In the genomic region with DNA sequence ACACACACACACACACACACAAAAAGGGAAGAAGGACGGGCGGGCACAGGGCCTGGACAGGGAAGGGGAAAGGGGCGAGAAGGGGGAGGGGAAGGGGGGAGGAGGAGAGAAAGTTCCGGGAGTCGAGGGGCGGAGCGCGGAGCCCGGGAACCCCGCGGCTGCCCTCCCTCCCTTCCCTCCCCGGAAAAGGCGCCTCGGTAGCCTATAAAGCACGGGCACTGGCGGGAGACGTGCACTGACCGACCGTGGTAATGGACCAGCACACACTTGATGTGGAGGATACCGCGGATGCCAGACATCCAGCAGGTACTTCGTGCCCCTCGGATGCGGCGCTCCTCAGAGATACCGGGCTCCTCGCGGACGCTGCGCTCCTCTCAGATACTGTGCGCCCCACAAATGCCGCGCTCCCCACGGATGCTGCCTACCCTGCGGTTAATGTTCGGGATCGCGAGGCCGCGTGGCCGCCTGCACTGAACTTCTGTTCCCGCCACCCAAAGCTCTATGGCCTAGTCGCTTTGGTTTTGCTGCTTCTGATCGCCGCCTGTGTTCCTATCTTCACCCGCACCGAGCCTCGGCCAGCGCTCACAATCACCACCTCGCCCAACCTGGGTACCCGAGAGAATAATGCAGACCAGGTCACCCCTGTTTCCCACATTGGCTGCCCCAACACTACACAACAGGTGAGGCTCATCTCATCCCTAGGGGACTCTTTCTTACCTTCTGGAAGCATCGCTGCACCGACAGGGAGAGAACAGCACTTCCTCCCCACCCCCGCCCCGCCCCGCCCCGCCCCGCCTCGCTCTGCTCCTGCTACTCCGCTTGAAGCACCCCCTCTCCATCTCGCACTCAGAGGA, we compare ENCODE assay signal across 8 mouse cellular contexts. TPM values are rescaled to one million over a fixed set of nuclear protein-coding genes. Genes with fewer than 3 reads are reported as not detected.
DNase-seq lines count a peak whose midpoint lies in the region; ATAC-seq and TF ChIP-seq lines count a peak whose summit lies in the region.

A gene (plus strand): TSS at position 145 of the 854 bp plus-strand sequence.

- H3K9ac ChIP-seq in CH12.LX (ENCODE audit: insufficient read depth, low read depth), result peak within 1 kb of the TSS; percentile 99
- peak within 1 kb of the TSS; percentile 67 for H3K9ac ChIP-seq in kidney, postnatal 0 days (ENCODE audit: low read depth, low read length)

- in situ Hi-C loops in CH12.LX (cut with MboI; ENCODE audit: low pct_ligation_motif_present, low pct_unique_long_range_greater_than_20kb, low sequenced_read_pairs), result no loop called here

- H3K27me3 ChIP-seq in erythroblast, embryonic 14.5 days (ENCODE audit: control insufficient read depth), result peaks cover 38% of the 10 kb centered on the region
- H3K27me3 ChIP-seq in CH12.LX (replicated peaks), result no peaks in the 10 kb centered on the region
- no peaks in the 10 kb centered on the region for H3K27me3 ChIP-seq in kidney, postnatal 0 days (ENCODE audit: insufficient read depth, low read length)
- no peaks in the 10 kb centered on the region for H3K27me3 ChIP-seq in splenic B cell, adult 2 months (ENCODE audit: control insufficient read depth, insufficient read depth, low read length, poor library complexity, severe bottlenecking)

- H3K27ac ChIP-seq in CH12.LX (ENCODE audit: insufficient read depth, low read depth) (peak within 1 kb of the TSS; percentile 94), macrophage (peak within 1 kb of the TSS; percentile 88)
- H3K27ac ChIP-seq in kidney, postnatal 0 days, result peak within 1 kb of the TSS; percentile 65

- H3K4me3 ChIP-seq in erythroblast, embryonic 14.5 days (replicated peaks), result peak within 1 kb of the TSS; percentile 47
- H3K4me3 ChIP-seq in CH12.LX (replicated peaks in 1 of 3; ENCODE audit: low read depth in 2 of 3, low read length in 2 of 3, poor library complexity in 1 of 3) (peak within 1 kb of the TSS; percentile 61 to 89 (median 83)), macrophage (ENCODE audit: inconsistent target) (peak within 1 kb of the TSS; percentile 87)
- peak within 1 kb of the TSS; percentile 65 for H3K4me3 ChIP-seq in kidney, postnatal 0 days (replicated peaks; ENCODE audit: low read depth, low read length)

- DNase-seq in CH12.LX (ENCODE audit: extremely low read depth), result peak; percentile 83
- DNase-seq in cerebellum, postnatal 10 days, result peak; percentile 67 to 75
- DNase-seq in kidney, postnatal 0 days (ENCODE audit: low spot score), result peak; percentile 70
- peak; percentile 37 for DNase-seq in splenic B cell, adult 2 months (ENCODE audit: low read depth, low spot score)

- no peaks in the 10 kb centered on the region for H3K36me3 ChIP-seq in erythroblast, embryonic 14.5 days (ENCODE audit: control insufficient read depth)
- H3K36me3 ChIP-seq in CH12.LX (replicated peaks in 1 of 2; ENCODE audit: control insufficient read depth in 1 of 2, insufficient read depth in 1 of 2, low read length in 1 of 2) (peaks cover 28 to 40% of the 10 kb centered on the region in 2 experiments), macrophage (ENCODE audit: inconsistent target) (no peaks in the 10 kb centered on the region)
- H3K36me3 ChIP-seq in kidney, postnatal 0 days (ENCODE audit: insufficient read depth, low read length), result no peaks in the 10 kb centered on the region
- H3K36me3 ChIP-seq in splenic B cell, adult 2 months (ENCODE audit: control insufficient read depth, insufficient read depth, low read length, poor library complexity, severe bottlenecking), result no peaks in the 10 kb centered on the region

- no peak for TF ChIP-seq CTCF in CH12.LX (conservative IDR thresholded peaks at IDR 0.05 in 1 of 2, IDR thresholded peaks at IDR 0.05 in 1 of 2; ENCODE audit: low read depth in 2 of 2, low read length in 2 of 2)
- no peak for TF ChIP-seq CTCF in kidney, postnatal 0 days (IDR thresholded peaks at IDR 0.05; ENCODE audit: low read depth)

- TF ChIP-seq EP300 in CH12.LX (IDR thresholded peaks at IDR 0.05; ENCODE audit: low read length), result no peak

- peak; percentile 100 for TF ChIP-seq POLR2A in CH12.LX (IDR thresholded peaks at IDR 0.05; ENCODE audit: low read depth, low read length)

- H3K4me1 ChIP-seq in erythroblast, embryonic 14.5 days (ENCODE audit: control insufficient read depth), result peaks cover 5% of the 10 kb centered on the region
- H3K4me1 ChIP-seq in CH12.LX (ENCODE audit: control insufficient read depth in 1 of 2, insufficient read depth in 2 of 2), result peaks cover 13 to 50% of the 10 kb centered on the region in 2 experiments
- peaks cover 9% of the 10 kb centered on the region for H3K4me1 ChIP-seq in kidney, postnatal 0 days (replicated peaks; ENCODE audit: insufficient read depth, low read length)

- H3K9me3 ChIP-seq in erythroblast, embryonic 14.5 days (ENCODE audit: control insufficient read depth, low read length), result no peaks in the 10 kb centered on the region
- H3K9me3 ChIP-seq in CH12.LX (replicated peaks; ENCODE audit: low read length), result no peaks in the 10 kb centered on the region
- no peaks in the 10 kb centered on the region for H3K9me3 ChIP-seq in kidney, postnatal 0 days (replicated peaks; ENCODE audit: low read length)

- H3K79me2 ChIP-seq in CH12.LX (replicated peaks; ENCODE audit: control insufficient read depth, extremely low read depth, insufficient read depth, poor library complexity, severe bottlenecking) (peaks cover 37% of the 10 kb centered on the region), macrophage (ENCODE audit: inconsistent target) (peaks cover 28% of the 10 kb centered on the region)

- peak within 1 kb of the TSS; percentile 84 for H3K4me2 ChIP-seq in CH12.LX (ENCODE audit: insufficient read depth, low read depth, poor library complexity, severe bottlenecking)
- H3K4me2 ChIP-seq in kidney, postnatal 0 days (ENCODE audit: low read length), result peak within 1 kb of the TSS; percentile 70

- dilution Hi-C loops in CH12.LX (cut with MboI; ENCODE audit: extremely low pct_ligation_motif_present, extremely low pct_unique_long_range_greater_than_20kb, low sequenced_read_pairs), result no loop called here

- no peak for ATAC-seq in erythroblast, adult 5-6 weeks (replicated peaks; ENCODE audit: low FRiP score, poor library complexity, severe bottlenecking)
- ATAC-seq in granulocyte monocyte progenitor cell, adult 5-6 weeks (replicated peaks; ENCODE audit: poor library complexity, severe bottlenecking), result peak; percentile 45
- ATAC-seq in kidney, postnatal 0 days (replicated peaks; ENCODE audit: low FRiP score, low read depth), result peak; percentile 71

- no peak for TF ChIP-seq RAD21 in CH12.LX (IDR thresholded peaks at IDR 0.05; ENCODE audit: low read depth, low read length)

- WGBS in kidney, postnatal 0 days, result under 1% methylated on average over 58 of the region's 61 CpGs
- WGBS in macrophage (ENCODE audit: missing documents), result 1% methylated on average over 49 of the region's 61 CpGs

TF ChIP-seq in CH12.LX, 34 proteins besides CTCF, POLR2A, EP300 and RAD21 (continues in another document):
- TF ChIP-seq NELFE (IDR thresholded peaks at IDR 0.05; ENCODE audit: low read depth, low read length), result peak; percentile 100
- TF ChIP-seq ZNF384 (IDR thresholded peaks at IDR 0.05; ENCODE audit: low read depth, low read length), result no peak
- TF ChIP-seq ELF1 (IDR thresholded peaks at IDR 0.05; ENCODE audit: low read depth, low read length), result peak; percentile 82
- no peak for TF ChIP-seq ZKSCAN1 (IDR thresholded peaks at IDR 0.05; ENCODE audit: borderline replicate concordance, low read depth, low read length)
- TF ChIP-seq RCOR1 (conservative IDR thresholded peaks at IDR 0.05; ENCODE audit: low read depth, low read length), result no peak
- TF ChIP-seq SMC3 (IDR thresholded peaks at IDR 0.05; ENCODE audit: low read depth, low read length), result no peak
- TF ChIP-seq NRF1 (IDR thresholded peaks at IDR 0.05; ENCODE audit: low read depth, low read length), result no peak; the same call in 1 of the 2 replicates
- TF ChIP-seq ZMIZ1 (IDR thresholded peaks at IDR 0.05; ENCODE audit: low read depth, low read length), result peak; percentile 100
- TF ChIP-seq CHD1 (IDR thresholded peaks at IDR 0.05; ENCODE audit: low read depth, low read length), result no peak
- TF ChIP-seq POLR2AphosphoS2 (IDR thresholded peaks at IDR 0.05; ENCODE audit: low read depth, low read length), result peak; percentile 96
- TF ChIP-seq KAT2A (IDR thresholded peaks at IDR 0.05; ENCODE audit: insufficient replicate concordance, low read length), result 0 out of 2 replicates have a peak, but pooled peaks have one; percentile 8
- peak; percentile 62; the same call in 1 of the 2 replicates for TF ChIP-seq MYC (IDR thresholded peaks at IDR 0.05; ENCODE audit: low read depth, low read length)
- no peak for TF ChIP-seq ZC3H11A (IDR thresholded peaks at IDR 0.05; ENCODE audit: low read depth, low read length)
- TF ChIP-seq MAFK (IDR thresholded peaks at IDR 0.05; ENCODE audit: insufficient replicate concordance, low read length), result no peak
- TF ChIP-seq GABPA (IDR thresholded peaks at IDR 0.05; ENCODE audit: insufficient replicate concordance, low read depth, low read length), result no peak
- no peak for TF ChIP-seq USF2 (conservative IDR thresholded peaks at IDR 0.05; ENCODE audit: low read depth, low read length)
- peak; percentile 27; the same call in 1 of the 2 replicates for TF ChIP-seq MEF2A (IDR thresholded peaks at IDR 0.05; ENCODE audit: borderline replicate concordance, low read depth, low read length)
- no peak; the same call in none of the 2 replicates for TF ChIP-seq MXI1 (IDR thresholded peaks at IDR 0.05; ENCODE audit: low read depth, low read length)
- no peak for TF ChIP-seq USF1 (IDR thresholded peaks at IDR 0.05; ENCODE audit: low read depth, low read length)

RNA-seq across cellular contexts. Expression of the gene that starts here (rescaled TPM):
- polyA plus RNA-seq in erythroblast, embryonic 14.5 days (2012), result 0.04 TPM in 1 of 2 replicates, not detected in the other
- not detected in 2 replicates for total RNA-seq in erythroblast, adult 5-6 weeks (2015; ENCODE audit: low replicate concordance)
- not detected in 2 replicates for total RNA-seq in erythroblast, adult 5-6 weeks (2017; ENCODE audit: low replicate concordance)
- total RNA-seq in CH12.LX (2012; rRNA removed) (252 and 321 TPM in 2 replicates), CH12.LX (2014; rRNA removed) (106 and 123 TPM in 2 replicates)
- polyA plus RNA-seq in CH12.LX (2012; ENCODE audit: insufficient read length, low read depth) (129 and 137 TPM in 2 replicates), macrophage (2018) (2.6 to 9.9 TPM (median 7.6 TPM) in 3 replicates)
- total RNA-seq in granulocyte monocyte progenitor cell, adult 5-6 weeks (2014; fragmentation: Nextera tagmentation), result 0.28 and 1.1 TPM in 2 replicates
- 0.60 and 3.0 TPM in 2 replicates for total RNA-seq in granulocyte monocyte progenitor cell, adult 5-6 weeks (2017)
- 6.1 and 6.8 TPM in 2 replicates for polyA plus RNA-seq in kidney, postnatal 0 days (2015; fragmentation: Nextera tagmentation; extraction: Ambion mirVana)
- 1,000 to 10,000 TPM in 6 of 26 experiments, 100 to 1,000 TPM in 9, 10 to 100 TPM in 5, 1 to 10 TPM in 6; 2.5 to 1,393 (median 297) TPM for total RNA-seq in macrophage (2018; cell fraction: chromatin; rRNA removed)
- 1,000 to 10,000 TPM in 4 of 26 experiments, 100 to 1,000 TPM in 9, 10 to 100 TPM in 8, 1 to 10 TPM in 5; 2.1 to 2,025 (median 123) TPM for total RNA-seq in macrophage (2018; cell fraction: cytosol; rRNA removed)
- 1,000 to 10,000 TPM in 9 of 26 experiments, 100 to 1,000 TPM in 11, 10 to 100 TPM in 5, 1 to 10 TPM in 1; 4.5 to 3,101 (median 734) TPM for total RNA-seq in macrophage (2018; cell fraction: nucleus; rRNA removed)

Comparison
In these comparisons a context has a peak if more than half of its experiments do, and no peak if none do; other contexts are left out.
1. RNA of the gene that starts here (total RNA-seq): 106 to 321 TPM in CH12.LX; 0.28 to 3.0 TPM in granulocyte monocyte progenitor cell, adult 5-6 weeks and not detected in erythroblast, adult 5-6 weeks; every median in the first group is over 10 times any median in the second.
2. RNA of the gene that starts here (polyA plus RNA-seq): 129 to 137 TPM in CH12.LX; 6.1 to 6.8 TPM in kidney, postnatal 0 days, 2.6 to 9.9 TPM in macrophage and 0.04 TPM in erythroblast, embryonic 14.5 days; every median in the first group is over 10 times any median in the second.
3. Peak in every context shown above with its lines, with median percentiles within 50 percentile points of each other: H3K4me3 ChIP-seq, DNase-seq and H3K27ac ChIP-seq.